Mouse (Mus musculus): ENCODE measurements around the gene Olfr1053.
"Not testable (repeated sequence)": the region's sequence is repeated elsewhere in the genome, so short reads cannot be mapped to it uniquely, and the experiment has no call there.

Olfr1053 gene

DNA sequence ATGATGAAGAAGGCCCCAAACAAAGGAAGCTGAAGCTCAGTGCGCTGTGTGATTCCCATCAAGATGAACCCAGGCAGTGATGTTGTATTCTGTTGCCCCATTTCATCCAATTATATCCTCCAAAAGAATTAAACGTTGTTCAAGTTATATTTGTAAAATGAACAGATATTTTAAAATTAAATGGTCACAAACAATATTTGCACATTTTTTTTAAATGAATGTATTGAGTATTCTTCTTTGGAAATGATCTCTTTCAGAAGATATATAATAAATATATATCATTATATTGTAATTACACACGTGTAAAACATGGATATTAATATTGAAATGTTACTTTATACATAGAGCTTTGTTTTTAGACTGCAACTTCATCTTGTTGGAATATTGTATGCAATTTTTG is at the start of gene Olfr1053:
TSS of gene Olfr1053 (minus strand) at position 101 of the 400 bp plus-strand sequence.
- no peak for DNase-seq (ENCODE audit: low spot score)

DNA sequence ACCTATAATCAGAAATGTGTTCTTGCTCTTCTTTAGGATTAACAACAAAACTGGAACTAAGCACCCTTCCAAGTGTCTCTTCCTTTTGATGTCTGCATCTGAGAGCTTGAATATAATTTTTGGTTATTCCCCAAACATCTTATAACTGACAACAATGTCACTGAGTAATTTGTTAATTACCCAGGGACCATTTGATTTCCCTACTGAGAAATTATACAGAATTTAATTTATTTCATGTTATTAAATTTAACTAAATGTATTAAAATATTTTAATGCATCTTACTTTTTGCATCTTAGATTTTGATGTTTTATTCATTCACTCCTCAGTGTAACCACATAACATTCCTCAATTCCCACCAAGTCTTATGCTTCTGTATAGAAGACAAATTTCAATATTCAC is 47.3 kb upstream of the Olfr1053 start, which contains the start of gene Olfr1056:
TSS of gene Olfr1056 (minus strand) at position 101 of the 400 bp plus-strand sequence.
- no peak for DNase-seq (ENCODE audit: low spot score)

DNA sequence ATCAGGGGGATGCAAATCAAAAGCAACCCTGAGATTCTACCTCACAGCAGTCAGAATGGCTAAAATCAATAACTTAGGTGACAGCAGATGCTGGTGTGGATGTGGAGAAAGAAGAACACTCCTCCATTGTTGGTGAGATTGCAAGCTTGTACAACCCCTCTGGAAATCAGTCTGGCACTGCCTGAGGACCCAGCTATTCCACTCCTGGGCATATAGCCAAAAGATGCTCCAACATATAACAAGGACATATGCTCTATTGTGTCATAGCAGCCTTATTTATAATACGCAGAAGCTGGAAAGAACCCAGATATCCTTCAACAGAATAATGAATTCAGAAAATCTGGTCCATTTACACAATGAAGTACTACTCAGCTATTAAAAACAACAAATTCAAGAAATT is 36.7 kb upstream of the Olfr1053 start:
- not testable (repeated sequence) for DNase-seq (ENCODE audit: low spot score)

DNA sequence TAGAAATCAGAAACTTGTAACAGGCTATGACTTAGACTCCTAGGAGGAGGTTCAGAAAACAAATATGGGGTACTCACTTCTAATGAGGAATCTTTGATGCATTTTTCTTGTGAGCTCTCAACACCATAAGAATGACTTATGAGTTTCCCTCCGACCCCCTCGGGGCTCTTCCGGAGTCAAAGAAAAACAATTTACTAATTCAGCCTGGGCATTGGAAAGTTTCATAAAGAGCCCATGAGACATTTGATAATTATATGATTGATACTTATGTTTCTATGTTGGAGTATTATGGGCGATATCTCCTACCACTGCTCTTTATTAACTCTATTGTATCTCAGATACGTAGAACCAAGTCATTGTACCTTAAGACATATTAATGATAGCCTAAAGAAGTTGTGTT is 35.1 kb upstream of the Olfr1053 start, which contains the start of gene Olfr1055:
TSS of gene Olfr1055 (minus strand) at position 101 of the 400 bp plus-strand sequence.
- DNase-seq (ENCODE audit: low spot score) = no peak

GRCm38 (mm10) chr2:86335333-86335732 is 20.2 kb upstream of the Olfr1053 start, which contains the start of gene Olfr1054:
Olfr1054 (minus strand) TSS chr2:86335433.
- DNase-seq (ENCODE audit: low spot score) = no peak

GRCm38 (mm10) chr2:86292155-86292554 is 22.9 kb downstream of the Olfr1053 start, which contains the start of gene Olfr1052:
Olfr1052 (plus strand) TSS chr2:86292455.
- DNase-seq (ENCODE audit: low spot score) = no peak

GRCm38 (mm10) chr2:86278988-86279387 is 36.1 kb downstream of the Olfr1053 start, which contains the start of gene Olfr1051:
Olfr1051 (minus strand) TSS chr2:86279088.
- DNase-seq (ENCODE audit: low spot score) = not testable (repeated sequence)
